Mouse (Mus musculus): ENCODE measurements around the gene Slc35a3. TPM values are rescaled to one million over a fixed set of nuclear protein-coding genes. Genes with fewer than 3 reads are reported as not detected.

The Slc35a3 gene
- total and polyA plus RNA-seq, 3 experiments = 16.3 to 45.7 (median 24.6) TPM

- Histone ChIP-seq H3K4me2 (ENCODE audit: insufficient read depth, low read depth, poor library complexity, severe bottlenecking) (no peak overlapping the region), H3K36me3 (replicated peaks in 1 of 2; ENCODE audit: control insufficient read depth in 1 of 2, insufficient read depth in 1 of 2, low read length in 1 of 2) (peaks cover 54 to 90% of the 10 kb centered on the region in 2 experiments), H3K9me3 (replicated peaks; ENCODE audit: low read length) (no peaks in the 10 kb centered on the region), H3K79me2 (replicated peaks; ENCODE audit: control insufficient read depth, extremely low read depth, insufficient read depth, poor library complexity, severe bottlenecking) (no peaks in the 10 kb centered on the region), H3K4me1 (ENCODE audit: control insufficient read depth in 1 of 2, insufficient read depth in 2 of 2) (peaks cover 0 to 3% of the 10 kb centered on the region in 2 experiments; a peak in 2 of 4 replicates), H3K9ac (ENCODE audit: insufficient read depth, low read depth) (no peak overlapping the region), H3K4me3 (replicated peaks in 1 of 3; ENCODE audit: low read depth in 2 of 3, low read length in 2 of 3, poor library complexity in 1 of 3) (no peak overlapping the region), H3K27ac (ENCODE audit: insufficient read depth, low read depth) (no peak overlapping the region), H3K27me3 (replicated peaks) (no peaks in the 10 kb centered on the region)
- in situ Hi-C loops (cut with MboI; ENCODE audit: low pct_ligation_motif_present, low pct_unique_long_range_greater_than_20kb, low sequenced_read_pairs) = no loop called here
- dilution Hi-C loops (cut with MboI; ENCODE audit: extremely low pct_ligation_motif_present, extremely low pct_unique_long_range_greater_than_20kb, low sequenced_read_pairs) = no loop called here
- TF ChIP-seq MAX (IDR thresholded peaks at IDR 0.05; ENCODE audit: low read length) (no peak), JUND (conservative IDR thresholded peaks at IDR 0.05; ENCODE audit: low read depth, low read length) (no peak), RAD21 (IDR thresholded peaks at IDR 0.05; ENCODE audit: low read depth, low read length) (no peak), E2F4 (IDR thresholded peaks at IDR 0.05; ENCODE audit: insufficient replicate concordance, low read depth, low read length) (no peak), PAX5 (IDR thresholded peaks at IDR 0.05; ENCODE audit: low read length) (no peak), GABPA (IDR thresholded peaks at IDR 0.05; ENCODE audit: insufficient replicate concordance, low read depth, low read length) (no peak), RCOR1 (conservative IDR thresholded peaks at IDR 0.05; ENCODE audit: low read depth, low read length) (no peak), USF1 (IDR thresholded peaks at IDR 0.05; ENCODE audit: low read depth, low read length) (no peak)
- peak; percentile 54 for DNase-seq (ENCODE audit: extremely low read depth)
Measured at GRCm38 (mm10) chr3:116640024-116640423, 72.6 kb downstream of the Slc35a3 start.

GRCm38 (mm10) chr3:116638572-116638971 lies 74.1 kb downstream of the Slc35a3 start:
- DNase-seq (ENCODE audit: extremely low read depth) = no peak
- H3K36me3 ChIP-seq (replicated peaks in 1 of 2; ENCODE audit: control insufficient read depth in 1 of 2, insufficient read depth in 1 of 2, low read length in 1 of 2) = peaks cover 60 to 95% of the 10 kb centered on the region in 2 experiments

DNA sequence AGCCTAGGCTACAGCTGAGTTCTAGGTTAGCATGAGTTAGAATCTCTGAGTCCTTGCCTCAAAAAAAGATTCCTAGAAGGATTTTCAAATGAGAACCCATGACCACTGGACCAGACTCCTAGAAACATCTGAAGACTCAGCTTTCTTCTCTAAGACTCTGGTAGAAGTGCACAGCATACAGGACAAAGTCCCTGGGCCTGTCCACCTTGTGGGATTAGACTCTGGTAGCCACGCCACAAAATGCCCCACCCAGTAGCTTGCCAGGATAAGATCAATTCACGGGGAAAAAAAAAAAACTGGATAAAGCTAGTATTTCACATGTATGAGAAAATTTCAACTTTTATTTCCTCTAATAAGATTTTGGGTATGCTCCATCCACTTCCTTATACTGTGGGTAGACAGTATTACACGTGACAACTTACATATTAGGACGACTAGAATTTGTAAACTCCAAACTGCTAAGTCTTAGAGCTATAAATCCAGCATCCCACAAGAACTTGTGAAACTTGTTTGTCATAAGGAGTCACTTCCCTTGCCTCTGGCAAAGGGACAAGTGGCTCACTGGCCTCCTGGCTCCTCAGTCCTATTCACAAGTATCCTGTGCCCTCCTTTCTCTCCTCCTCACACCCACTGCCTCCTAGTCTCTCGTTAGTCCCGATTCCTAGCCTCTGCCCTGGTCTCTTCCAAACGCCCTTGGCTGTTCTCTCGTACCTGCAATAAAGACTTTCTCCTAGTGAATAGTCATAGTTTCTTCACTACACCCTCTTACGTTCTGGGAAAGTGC lies 74.7 kb downstream of the Slc35a3 start:
- Histone ChIP-seq H3K36me3 (replicated peaks in 1 of 2; ENCODE audit: control insufficient read depth in 1 of 2, insufficient read depth in 1 of 2, low read length in 1 of 2) (peaks cover 57 to 95% of the 10 kb centered on the region in 2 experiments), H3K4me2 (ENCODE audit: insufficient read depth, low read depth, poor library complexity, severe bottlenecking) (no peak overlapping the region), H3K9ac (ENCODE audit: insufficient read depth, low read depth) (no peak overlapping the region), H3K27me3 (replicated peaks) (no peaks in the 10 kb centered on the region), H3K4me1 (ENCODE audit: control insufficient read depth in 1 of 2, insufficient read depth in 2 of 2) (peaks cover 0 to 7% of the 10 kb centered on the region in 2 experiments; a peak in 2 of 4 replicates), H3K4me3 (replicated peaks in 1 of 3; ENCODE audit: low read depth in 2 of 3, low read length in 2 of 3, poor library complexity in 1 of 3) (no peak overlapping the region), H3K27ac (ENCODE audit: insufficient read depth, low read depth) (no peak overlapping the region), H3K79me2 (replicated peaks; ENCODE audit: control insufficient read depth, extremely low read depth, insufficient read depth, poor library complexity, severe bottlenecking) (no peaks in the 10 kb centered on the region), H3K9me3 (replicated peaks; ENCODE audit: low read length) (no peaks in the 10 kb centered on the region)
- no peak for DNase-seq (ENCODE audit: extremely low read depth)
- dilution Hi-C loops (cut with MboI; ENCODE audit: extremely low pct_ligation_motif_present, extremely low pct_unique_long_range_greater_than_20kb, low sequenced_read_pairs) (no loop called here), in situ Hi-C loops (cut with MboI; ENCODE audit: low pct_ligation_motif_present, low pct_unique_long_range_greater_than_20kb, low sequenced_read_pairs) (no loop called here)
- TF ChIP-seq UBTF (IDR thresholded peaks at IDR 0.05; ENCODE audit: low read depth, low read length) (no peak), EP300 (IDR thresholded peaks at IDR 0.05; ENCODE audit: low read length) (no peak), GABPA (IDR thresholded peaks at IDR 0.05; ENCODE audit: insufficient replicate concordance, low read depth, low read length) (no peak), MAZ (IDR thresholded peaks at IDR 0.05; ENCODE audit: low read depth, low read length) (no peak), MXI1 (IDR thresholded peaks at IDR 0.05; ENCODE audit: low read depth, low read length) (no peak), ETS1 (conservative IDR thresholded peaks at IDR 0.05; ENCODE audit: low read depth, low read length) (no peak), HCFC1 (IDR thresholded peaks at IDR 0.05; ENCODE audit: low read depth, low read length) (no peak), POLR2A (IDR thresholded peaks at IDR 0.05; ENCODE audit: low read depth, low read length) (no peak), MAX (IDR thresholded peaks at IDR 0.05; ENCODE audit: low read length) (no peak), CHD2 (IDR thresholded peaks at IDR 0.05; ENCODE audit: low read length) (no peak), TBP (conservative IDR thresholded peaks at IDR 0.05; ENCODE audit: low read depth, low read length) (no peak), JUN (IDR thresholded peaks at IDR 0.05; ENCODE audit: insufficient read depth, low read depth, low read length) (no peak), RAD21 (IDR thresholded peaks at IDR 0.05; ENCODE audit: low read depth, low read length) (no peak), ZC3H11A (IDR thresholded peaks at IDR 0.05; ENCODE audit: low read depth, low read length) (no peak), MEF2A (IDR thresholded peaks at IDR 0.05; ENCODE audit: borderline replicate concordance, low read depth, low read length) (no peak), NRF1 (IDR thresholded peaks at IDR 0.05; ENCODE audit: low read depth, low read length) (no peak), KAT2A (IDR thresholded peaks at IDR 0.05; ENCODE audit: insufficient replicate concordance, low read length) (no peak), CHD1 (IDR thresholded peaks at IDR 0.05; ENCODE audit: low read depth, low read length) (no peak)

More at GRCm38 (mm10) chr3:116638572-116638971, 74.1 kb downstream of the Slc35a3 start:
- Histone ChIP-seq H3K9me3 (replicated peaks; ENCODE audit: low read length) (no peaks in the 10 kb centered on the region), H3K27ac (ENCODE audit: insufficient read depth, low read depth) (no peak overlapping the region), H3K4me2 (ENCODE audit: insufficient read depth, low read depth, poor library complexity, severe bottlenecking) (no peak overlapping the region), H3K4me3 (replicated peaks in 1 of 3; ENCODE audit: low read depth in 2 of 3, low read length in 2 of 3, poor library complexity in 1 of 3) (no peak overlapping the region), H3K27me3 (replicated peaks) (no peaks in the 10 kb centered on the region), H3K9ac (ENCODE audit: insufficient read depth, low read depth) (no peak overlapping the region), H3K4me1 (ENCODE audit: control insufficient read depth in 1 of 2, insufficient read depth in 2 of 2) (peaks cover 0 to 7% of the 10 kb centered on the region in 2 experiments; a peak in 2 of 4 replicates), H3K79me2 (replicated peaks; ENCODE audit: control insufficient read depth, extremely low read depth, insufficient read depth, poor library complexity, severe bottlenecking) (no peaks in the 10 kb centered on the region)
- TF ChIP-seq SIN3A (IDR thresholded peaks at IDR 0.05; ENCODE audit: low read length) (no peak), MAZ (IDR thresholded peaks at IDR 0.05; ENCODE audit: low read depth, low read length) (no peak), ZKSCAN1 (IDR thresholded peaks at IDR 0.05; ENCODE audit: borderline replicate concordance, low read depth, low read length) (no peak)
- dilution Hi-C loops (cut with MboI; ENCODE audit: extremely low pct_ligation_motif_present, extremely low pct_unique_long_range_greater_than_20kb, low sequenced_read_pairs) = no loop called here
- in situ Hi-C loops (cut with MboI; ENCODE audit: low pct_ligation_motif_present, low pct_unique_long_range_greater_than_20kb, low sequenced_read_pairs) = no loop called here
